Mouse (Mus musculus) bone marrow, adult 2 months (tissue): Measurements from ENCODE around the gene Map3k6. TPM values are rescaled to one million over a fixed set of nuclear protein-coding genes. Genes with fewer than 3 reads are reported as not detected.

ENCODE experiments used
- H3K27ac ChIP-seq: fragments of 200-500 bp; 2 replicates; pipeline ENCODE4 v1.5.1; 2012; ENCODE audit warnings: low read depth, mild to moderate bottlenecking, control low read depth, inconsistent platforms, low read length; ENCODE audit not compliant: control insufficient read depth, poor library complexity, insufficient read depth
- H3K4me1 ChIP-seq: fragments of 200-500 bp; 2 replicates; pipeline ENCODE4 v1.6.1; 2011; ENCODE audit warnings: low read length; ENCODE audit not compliant: control insufficient read depth, insufficient read depth
- H3K4me3 ChIP-seq: fragments of 200-500 bp; replicated peaks from 2 replicates; pipeline ENCODE3; 2011; ENCODE audit warnings: mild to moderate bottlenecking, low read depth, low read length, control low read depth; ENCODE audit not compliant: control insufficient read depth
- CTCF ChIP-seq: fragments of 200-500 bp; IDR thresholded peaks from 2 replicates; pipeline ENCODE4 v1.5.1; 2011; ENCODE audit warnings: low read length, control low read depth; ENCODE audit not compliant: control insufficient read depth, insufficient read depth
- POLR2A ChIP-seq: fragments of 200-500 bp; IDR thresholded peaks from 2 replicates; pipeline ENCODE4 v1.6.1; 2011; ENCODE audit warnings: low read depth, mild to moderate bottlenecking, control low read depth, low read length, borderline replicate concordance; ENCODE audit not compliant: control insufficient read depth
- WGBS: fragments of 180-500 bp; shearing (Covaris S2); methylation state at CpG from one replicate; pipeline ENCODE4 v1.1.7; 2018; 5-methylcytosine and 5-hydroxymethylcytosine counted together
- polyA plus RNA-seq: library from polyadenylated mRNA; stranded (reverse); fragments of >200 nt; gene quantifications from 2 replicates; pipeline ENCODE4 v1.2.4, GENCODE M21; 2011; ENCODE audit warnings: low replicate concordance; ENCODE audit not compliant: missing spikeins, insufficient read depth, insufficient read length

Map3k6 gene
- polyA plus RNA-seq, 1 experiment, result 14.8 TPM

GRCm38 (mm10) chr4:133262375-133262765 lies 21.8 kb downstream of the Map3k6 start:
- Histone ChIP-seq H3K4me1 (no peaks in the 10 kb centered on the region; the same call in 1 of the 2 replicates), H3K4me3 (peak overlapping the region; percentile 66), H3K27ac (peak overlapping the region; percentile 66)
- no peak for TF ChIP-seq CTCF
- 9% methylated on average over 7 of the region's 7 CpGs for WGBS

- H3K4me1 ChIP-seq, result no peaks in the 10 kb centered on the region; the same call in 1 of the 2 replicates
- H3K27ac ChIP-seq, result peak within 1 kb of the TSS; percentile 66
- 7% methylated on average over 7 of the region's 7 CpGs for WGBS
- TF ChIP-seq POLR2A (no peak), CTCF (peak; percentile 38; the same call in 1 of the 2 replicates)
- H3K4me3 ChIP-seq, result peak within 1 kb of the TSS; percentile 66
These were observed 22.3 kb downstream of the Map3k6 start, which contains the start of gene Sytl1 for GRCm38 (mm10) chr4:133262882-133263281. Sytl1 (minus strand) TSS chr4:133263113.

GRCm38 (mm10) chr4:133263756-133264155 lies 23.1 kb downstream of the Map3k6 start:
- 72% methylated on average over 5 of the region's 5 CpGs for WGBS
- no peaks in the 10 kb centered on the region; the same call in 1 of the 2 replicates for H3K4me1 ChIP-seq

GRCm38 (mm10) chr4:133264559-133264958 lies 23.9 kb downstream of the Map3k6 start:
- TF ChIP-seq CTCF, result no peak
- TF ChIP-seq POLR2A, result no peak
- 36% methylated on average over 2 of the region's 2 CpGs for WGBS
- Histone ChIP-seq H3K27ac (no peak overlapping the region), H3K4me3 (no peak overlapping the region), H3K4me1 (no peaks in the 10 kb centered on the region; the same call in 1 of the 2 replicates)

More at GRCm38 (mm10) chr4:133263756-133264155, 23.1 kb downstream of the Map3k6 start:
- H3K4me3 ChIP-seq, result no peak overlapping the region
- no peak overlapping the region for H3K27ac ChIP-seq
- no peak for TF ChIP-seq POLR2A
- TF ChIP-seq CTCF, result no peak

GRCm38 (mm10) chr4:133265297-133265696 lies 24.7 kb downstream of the Map3k6 start:
- 80% methylated on average over 3 of the region's 3 CpGs for WGBS
- Histone ChIP-seq H3K4me1 (no peaks in the 10 kb centered on the region; the same call in 1 of the 2 replicates), H3K27ac (no peak overlapping the region), H3K4me3 (no peak overlapping the region)
- TF ChIP-seq CTCF (no peak), POLR2A (no peak)

- Histone ChIP-seq H3K27ac (no peak overlapping the region), H3K4me1 (no peaks in the 10 kb centered on the region; the same call in 1 of the 2 replicates), H3K4me3 (no peak overlapping the region)
- TF ChIP-seq CTCF (no peak), POLR2A (no peak)
- 94% methylated on average over 4 of the region's 4 CpGs for WGBS
These were observed 25.1 kb downstream of the Map3k6 start for GRCm38 (mm10) chr4:133265759-133266158.

- Histone ChIP-seq H3K27ac (no peak overlapping the region), H3K4me1 (no peaks in the 10 kb centered on the region; the same call in 1 of the 2 replicates), H3K4me3 (no peak overlapping the region)
- TF ChIP-seq CTCF (no peak), POLR2A (no peak)
- WGBS, result 91% methylated on average over 12 of the region's 12 CpGs
These were observed 25.7 kb downstream of the Map3k6 start for GRCm38 (mm10) chr4:133266248-133266880.

- TF ChIP-seq POLR2A (no peak), CTCF (no peak)
- no peaks in the 10 kb centered on the region for H3K4me1 ChIP-seq
- H3K4me3 ChIP-seq, result no peak overlapping the region
- H3K27ac ChIP-seq, result no peak overlapping the region
- WGBS, result 84% methylated on average over 3 of the region's 3 CpGs
These were observed 28.3 kb downstream of the Map3k6 start for GRCm38 (mm10) chr4:133268931-133269330.

GRCm38 (mm10) chr4:133269596-133269995 lies 29.0 kb downstream of the Map3k6 start:
- Histone ChIP-seq H3K4me3 (no peak overlapping the region), H3K27ac (no peak overlapping the region)
- 88% methylated on average over 3 of the region's 3 CpGs for WGBS

More at GRCm38 (mm10) chr4:133269596-133269995, 29.0 kb downstream of the Map3k6 start:
- H3K4me1 ChIP-seq, result no peaks in the 10 kb centered on the region
- no peak for TF ChIP-seq POLR2A
- TF ChIP-seq CTCF, result no peak
